Mouse (Mus musculus): ENCODE measurements at regions not wholly inside any gene's neighbourhood (a gene's known extent, or its start where the extent isn't known, plus 50 kb on each side); places are given as distances from the start of the nearest gene placed in this dataset.

- TF ChIP-seq POLR2A (IDR thresholded peaks at IDR 0.05; ENCODE audit: borderline replicate concordance, low read depth, low read length) (no peak), CTCF (IDR thresholded peaks at IDR 0.05; ENCODE audit: low read depth, low read length) (no peak)
Observed at GRCm38 (mm10) chr6:51167028-51167427, 265.4 kb upstream of the Nfe2l3 start.

Data from bone marrow macrophage, adult 2 months (primary cell).